Mouse (Mus musculus) embryonic fibroblast, embryonic 13.5 days (primary cell): ENCODE measurements around the gene Tcf7l1.

Experiments used
- CTCF ChIP-seq: IDR thresholded peaks from 2 replicates; pipeline ENCODE4 v1.5.1; 2011; ENCODE audit warnings: mild to moderate bottlenecking, control low read depth, low read length, moderate library complexity, borderline replicate concordance; ENCODE audit not compliant: insufficient read depth
- POLR2A ChIP-seq: IDR thresholded peaks from 2 replicates; pipeline ENCODE4 v1.6.1; 2011; ENCODE audit warnings: low read depth, mild to moderate bottlenecking, control low read depth, low read length, moderate library complexity

DNA sequence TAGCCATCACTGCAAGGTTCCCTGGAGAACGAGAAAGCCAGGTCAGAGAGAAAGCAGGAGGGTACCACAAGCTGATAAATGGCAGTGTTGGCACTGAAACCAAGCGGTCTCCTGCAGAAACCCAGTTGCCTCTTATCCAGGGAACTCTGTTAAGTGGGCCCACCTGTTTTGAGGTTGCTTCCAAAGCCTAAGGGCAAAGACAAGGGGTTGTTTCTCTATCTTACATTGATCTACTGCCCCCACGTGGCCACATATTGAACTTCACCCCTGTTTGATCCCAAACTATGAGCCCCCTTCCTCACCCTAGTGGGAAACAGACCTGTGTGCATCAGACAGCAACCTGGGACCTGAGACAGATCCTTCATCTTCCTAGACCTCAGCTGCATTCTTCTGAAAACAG lies 42.2 kb upstream of the Tcf7l1 start:
- TF ChIP-seq CTCF (no peak), POLR2A (no peak)
